Mouse (Mus musculus): ENCODE results near the gene Fgf11. TPM values are rescaled to one million over a fixed set of nuclear protein-coding genes. Genes with fewer than 3 reads are reported as not detected.

The Fgf11 gene
- polyA plus RNA-seq, 1 experiment from 2014 or later: 2.2 TPM

DNA sequence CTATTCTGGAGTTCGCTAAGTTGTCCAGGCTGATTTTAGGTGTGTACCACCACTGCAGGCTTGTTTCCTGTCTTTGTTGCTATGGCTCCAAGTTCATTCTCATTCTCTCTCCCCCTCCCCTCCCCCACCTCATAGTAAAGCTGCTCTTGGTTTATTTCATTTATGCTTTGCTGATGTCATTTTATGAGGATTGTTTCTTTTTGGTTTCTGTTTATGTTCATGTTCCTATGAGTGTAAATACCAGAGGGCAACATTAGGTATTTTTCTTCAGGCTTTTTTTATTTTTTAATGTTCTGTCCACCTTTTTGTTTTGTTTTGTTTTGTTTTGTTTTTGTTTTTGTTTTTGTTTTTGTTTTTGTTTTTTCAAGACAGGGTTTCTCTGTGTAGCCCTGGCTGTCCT lies 39.8 kb downstream of the Fgf11 start, which contains the start of gene Slc35g3:
Slc35g3 (minus strand) TSS at position 101 of the 400 bp plus-strand sequence.
- Histone ChIP-seq H3K27me3 (no peaks in the 10 kb centered on the region), H3K9ac (no peak within 1 kb of the TSS), H3K36me3 (no peaks in the 10 kb centered on the region), H3K27ac (peak within 1 kb of the TSS; percentile 98; the same call in 1 of the 2 replicates), H3K9me3 (no peaks in the 10 kb centered on the region), H3K4me1 (peaks cover 24% of the 10 kb centered on the region), H3K4me3 (no peak within 1 kb of the TSS), H3K4me2 (replicated peaks) (no peak within 1 kb of the TSS)
- WGBS: 68% methylated on average over 1 of the region's 1 CpGs
- no peak for ATAC-seq (ENCODE audit: insufficient number of reproducible peaks, insufficient read depth, low FRiP score, low TSS enrichment)

DNA sequence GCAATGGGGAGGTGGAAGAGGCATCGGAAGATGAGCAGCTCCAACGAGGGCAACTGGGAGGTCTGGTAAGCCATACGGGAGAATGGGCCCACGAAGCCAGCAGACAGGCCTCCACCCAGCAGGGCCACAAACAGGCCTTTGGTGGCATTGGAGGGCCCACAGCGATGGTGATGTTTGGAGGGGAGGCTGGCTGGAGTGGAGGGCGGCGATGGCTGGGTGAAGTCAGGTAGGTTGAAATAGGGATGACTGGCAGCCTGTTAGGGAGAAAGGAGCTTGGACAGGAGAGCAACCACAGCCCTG lies 40.8 kb downstream of the Fgf11 start:
- Histone ChIP-seq H3K4me2 (replicated peaks) (no peak overlapping the region), H3K36me3 (no peaks in the 10 kb centered on the region), H3K4me3 (no peak overlapping the region), H3K27ac (peak overlapping the region; percentile 98; the same call in 1 of the 2 replicates), H3K4me1 (peaks cover 28% of the 10 kb centered on the region), H3K9me3 (no peaks in the 10 kb centered on the region), H3K27me3 (no peaks in the 10 kb centered on the region), H3K9ac (no peak overlapping the region)
- WGBS: 87% methylated on average over 7 of the region's 7 CpGs
- ATAC-seq (ENCODE audit: insufficient number of reproducible peaks, insufficient read depth, low FRiP score, low TSS enrichment): no peak

DNA sequence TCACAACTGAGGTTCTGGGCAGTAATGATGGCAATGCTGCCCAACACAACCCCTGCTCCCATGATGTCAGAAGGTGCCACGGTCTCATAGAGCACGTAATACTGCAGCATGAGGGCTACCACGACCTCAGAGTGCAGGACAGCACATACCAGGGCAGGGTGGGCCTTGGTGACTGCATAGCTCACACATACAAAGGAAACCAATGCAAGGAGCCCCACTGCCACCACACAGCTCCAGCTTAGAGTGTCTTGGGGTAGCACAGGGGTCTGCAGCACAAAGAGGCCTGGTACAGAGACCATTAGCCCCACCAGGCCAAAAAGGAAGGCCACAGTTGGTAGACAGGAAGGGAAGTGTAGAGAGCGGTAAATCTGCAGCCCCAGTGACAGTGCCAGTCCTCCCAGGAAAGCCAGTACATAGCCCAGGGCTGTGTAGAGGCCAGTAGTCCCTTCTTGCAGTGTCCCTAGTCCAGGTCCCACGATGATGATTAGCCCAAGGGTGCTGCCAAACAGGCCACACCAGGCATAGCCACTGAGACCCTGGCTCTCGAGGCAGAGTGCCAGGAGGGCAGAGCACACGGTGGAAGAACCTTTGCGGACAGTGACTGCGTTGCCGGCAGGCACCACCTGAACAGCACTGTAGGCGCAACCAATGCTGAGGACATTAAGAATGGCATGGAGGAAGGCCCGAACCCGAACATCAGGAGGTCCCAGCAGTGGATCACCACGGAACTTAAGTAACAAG lies 41.3 kb downstream of the Fgf11 start:
- H3K27me3 ChIP-seq: no peaks in the 10 kb centered on the region
- no peaks in the 10 kb centered on the region for H3K9me3 ChIP-seq
- no peaks in the 10 kb centered on the region for H3K36me3 ChIP-seq
- WGBS: 78% methylated on average over 14 of the region's 14 CpGs
- 0 out of 2 replicates have a peak overlapping the region, but pooled peaks have one; percentile 13 for H3K4me3 ChIP-seq
- H3K4me1 ChIP-seq: peaks cover 33% of the 10 kb centered on the region
- H3K9ac ChIP-seq: peak overlapping the region; percentile 39
- no peak for ATAC-seq (ENCODE audit: insufficient number of reproducible peaks, insufficient read depth, low FRiP score, low TSS enrichment)
- H3K27ac ChIP-seq: peak overlapping the region; percentile 98
- H3K4me2 ChIP-seq (replicated peaks): peak overlapping the region; percentile 66

DNA sequence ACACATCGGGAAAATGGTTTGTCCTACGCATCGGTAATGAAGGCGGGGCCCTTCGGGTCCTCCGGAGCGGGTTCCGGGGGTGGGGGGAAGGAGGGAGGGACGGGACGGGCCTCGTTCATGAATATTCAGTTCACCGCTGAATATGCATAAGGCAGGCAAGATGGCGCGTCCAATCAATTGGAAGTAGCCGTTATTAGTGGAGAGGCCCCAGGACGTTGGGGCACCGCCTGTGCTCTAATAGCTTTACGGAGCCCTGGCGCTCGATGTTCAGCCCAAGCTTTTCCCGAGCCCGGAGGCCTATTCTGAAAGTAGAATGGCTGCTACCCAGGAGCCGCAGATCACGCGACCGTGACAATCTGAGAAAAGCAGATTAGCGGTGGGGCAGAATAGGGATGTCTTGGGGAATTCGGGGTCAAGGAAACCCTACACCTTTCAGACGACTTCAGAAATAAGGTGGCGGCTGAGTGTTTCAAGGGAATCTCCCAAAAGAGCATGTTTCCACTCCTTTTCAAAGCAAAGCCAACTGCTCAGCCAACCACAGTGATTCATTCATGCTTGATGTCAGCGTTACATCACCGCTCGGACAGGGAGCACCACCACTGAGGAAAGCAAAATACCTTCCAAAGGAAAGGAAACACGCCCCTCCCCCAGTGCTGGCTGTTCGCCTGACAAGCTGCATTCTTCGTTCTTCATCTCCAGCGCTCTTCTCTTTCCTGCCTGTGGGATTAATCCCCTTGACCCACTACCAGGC lies 42.5 kb downstream of the Fgf11 start:
- ATAC-seq (ENCODE audit: insufficient number of reproducible peaks, insufficient read depth, low FRiP score, low TSS enrichment): peak; percentile 82
- peak overlapping the region; percentile 69 for H3K4me3 ChIP-seq
- WGBS: under 1% methylated on average over 37 of the region's 37 CpGs
- H3K4me2 ChIP-seq (replicated peaks): peak overlapping the region; percentile 66
- H3K27me3 ChIP-seq: no peaks in the 10 kb centered on the region
- no peaks in the 10 kb centered on the region for H3K9me3 ChIP-seq
- H3K9ac ChIP-seq: peak overlapping the region; percentile 39
- H3K4me1 ChIP-seq: peaks cover 38% of the 10 kb centered on the region
- no peaks in the 10 kb centered on the region for H3K36me3 ChIP-seq
- peak overlapping the region; percentile 98 for H3K27ac ChIP-seq

DNA sequence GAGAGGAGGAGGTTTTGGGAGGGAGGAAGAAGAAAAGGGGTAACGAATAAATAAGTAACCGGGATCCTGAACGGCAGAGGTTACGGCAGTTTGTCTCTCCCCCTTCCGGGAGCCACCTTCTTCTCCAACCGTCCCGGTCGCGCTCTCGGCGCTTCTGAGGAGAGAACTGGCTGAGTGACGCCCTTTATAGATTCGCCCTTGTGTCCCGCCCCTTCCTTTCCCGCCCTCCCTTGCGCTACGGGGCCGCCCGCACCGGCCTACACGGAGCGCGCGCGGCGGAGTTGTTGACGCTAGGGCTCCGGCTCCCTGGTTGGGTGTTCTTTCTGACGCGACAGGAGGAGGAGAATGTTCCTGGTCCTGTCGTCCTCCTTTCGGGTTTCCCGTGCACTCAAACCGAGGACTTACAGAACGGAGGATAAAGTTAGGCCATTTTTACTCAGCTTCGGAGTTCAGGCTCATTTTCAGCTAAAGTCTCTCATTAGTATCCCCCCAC lies 43.1 kb downstream of the Fgf11 start, which contains the start of gene Polr2a:
Polr2a (minus strand) TSS at position 160 of the 493 bp plus-strand sequence.
- Histone ChIP-seq H3K4me1 (peaks cover 39% of the 10 kb centered on the region), H3K9ac (peak within 1 kb of the TSS; percentile 76), H3K4me3 (peak within 1 kb of the TSS; percentile 69)

DNA sequence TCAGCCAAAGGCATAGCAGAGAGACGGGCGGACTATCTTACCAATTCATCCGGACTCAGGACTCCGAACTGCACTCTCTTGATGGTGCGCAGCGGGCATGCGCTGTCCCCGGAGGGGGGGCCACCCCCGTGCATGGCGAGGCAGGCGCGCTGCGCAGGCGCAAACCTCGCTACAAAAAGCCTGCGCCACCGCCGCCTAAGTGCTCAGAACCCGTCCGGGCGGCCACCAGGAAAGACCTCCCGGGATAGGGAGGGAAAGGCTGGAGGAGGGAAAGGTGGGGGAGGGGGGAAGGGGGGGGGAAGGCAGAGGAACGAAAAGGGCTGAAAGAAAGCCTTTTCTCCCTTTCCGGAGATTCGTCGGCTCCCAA lies 43.6 kb downstream of the Fgf11 start:
- ATAC-seq (ENCODE audit: insufficient number of reproducible peaks, insufficient read depth, low FRiP score, low TSS enrichment): peak; percentile 77
- WGBS: under 1% methylated on average over 26 of the region's 26 CpGs
- H3K4me3 ChIP-seq: peak overlapping the region; percentile 69

More for the DNA sequence above, 43.1 kb downstream of the Fgf11 start, which contains the start of gene Polr2a:
- Histone ChIP-seq H3K4me2 (replicated peaks) (peak within 1 kb of the TSS; percentile 75), H3K36me3 (no peaks in the 10 kb centered on the region), H3K27me3 (no peaks in the 10 kb centered on the region), H3K9me3 (no peaks in the 10 kb centered on the region), H3K27ac (peak within 1 kb of the TSS; percentile 98)
- ATAC-seq (ENCODE audit: insufficient number of reproducible peaks, insufficient read depth, low FRiP score, low TSS enrichment): peak; percentile 93
- 0% methylated on average over 36 of the region's 36 CpGs for WGBS

DNA sequence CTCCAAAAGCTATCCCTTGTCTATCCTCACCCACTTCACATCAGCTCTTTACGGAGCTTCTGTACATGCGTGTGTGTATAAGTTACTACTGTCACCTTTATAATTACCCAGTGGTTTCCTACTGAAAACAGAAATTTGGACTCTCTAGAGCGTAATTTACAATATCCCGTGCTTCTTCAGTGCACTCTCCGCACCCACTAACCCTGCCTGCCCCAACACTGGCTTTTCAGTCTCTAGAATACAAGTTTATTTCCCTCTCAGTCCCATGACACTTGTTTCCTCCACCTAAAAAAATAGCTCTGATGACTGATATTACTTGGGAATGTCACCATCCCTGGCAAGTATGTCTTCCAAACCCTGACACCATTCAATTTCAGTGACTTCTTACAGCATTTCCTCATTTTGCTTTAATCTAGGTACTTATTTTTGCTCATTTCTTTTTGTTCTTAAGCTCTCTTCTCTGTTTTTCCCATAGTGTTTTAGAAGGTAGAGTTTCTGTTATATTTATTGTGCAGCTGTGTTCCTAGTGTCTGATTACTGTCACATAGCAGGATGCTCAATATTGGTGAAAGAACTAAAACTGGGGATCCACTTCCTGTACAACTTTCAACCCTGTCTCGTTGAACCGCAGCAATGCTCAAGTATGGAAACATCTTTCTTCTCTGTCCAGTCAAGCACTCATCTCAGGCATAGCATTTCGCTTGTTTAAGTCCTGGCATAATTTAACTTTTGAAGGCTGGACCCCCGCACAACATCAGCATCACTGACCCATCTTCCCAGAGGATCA lies 44.2 kb downstream of the Fgf11 start:
- no peak for ATAC-seq (ENCODE audit: insufficient number of reproducible peaks, insufficient read depth, low FRiP score, low TSS enrichment)
- 43% methylated on average over 9 of the region's 9 CpGs for WGBS
- peaks cover 43% of the 10 kb centered on the region for H3K4me1 ChIP-seq
- H3K27ac ChIP-seq: peak overlapping the region; percentile 98
- H3K4me2 ChIP-seq (replicated peaks): peak overlapping the region; percentile 75
- no peaks in the 10 kb centered on the region for H3K9me3 ChIP-seq
- no peaks in the 10 kb centered on the region for H3K27me3 ChIP-seq
- peak overlapping the region; percentile 76 for H3K9ac ChIP-seq
- peak overlapping the region; percentile 69 for H3K4me3 ChIP-seq
- H3K36me3 ChIP-seq: no peaks in the 10 kb centered on the region

More for the DNA sequence above, 43.6 kb downstream of the Fgf11 start:
- H3K27ac ChIP-seq: peak overlapping the region; percentile 98
- no peaks in the 10 kb centered on the region for H3K9me3 ChIP-seq
- H3K4me2 ChIP-seq (replicated peaks): peak overlapping the region; percentile 75
- no peaks in the 10 kb centered on the region for H3K36me3 ChIP-seq
- no peaks in the 10 kb centered on the region for H3K27me3 ChIP-seq
- peak overlapping the region; percentile 76 for H3K9ac ChIP-seq
- peaks cover 41% of the 10 kb centered on the region for H3K4me1 ChIP-seq

DNA sequence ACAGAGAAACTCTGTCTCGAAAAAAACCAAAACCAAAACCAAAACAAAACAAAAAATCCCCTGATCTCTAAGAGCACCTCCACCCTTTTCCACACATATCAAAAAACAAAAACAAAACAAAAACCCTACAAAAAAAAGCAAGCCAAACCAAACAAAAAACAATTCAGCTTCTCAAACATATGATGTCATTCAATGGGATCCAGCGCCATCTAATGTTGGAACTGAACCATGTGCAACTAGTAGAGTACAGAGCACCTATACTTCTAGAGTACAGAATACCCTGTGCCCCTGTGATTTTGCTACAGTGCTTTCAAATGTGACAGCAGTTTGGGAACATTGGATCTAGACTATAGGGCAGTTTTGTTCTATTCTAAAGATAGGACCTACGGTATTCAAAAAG lies 47.0 kb downstream of the Fgf11 start:
- peak overlapping the region; percentile 75; the same call in 1 of the 2 replicates for H3K4me2 ChIP-seq (replicated peaks)
- 66% methylated on average over 3 of the region's 3 CpGs for WGBS
- peaks cover 33% of the 10 kb centered on the region for H3K4me1 ChIP-seq
- no peaks in the 10 kb centered on the region for H3K9me3 ChIP-seq
- no peak for ATAC-seq (ENCODE audit: insufficient number of reproducible peaks, insufficient read depth, low FRiP score, low TSS enrichment)
- no peaks in the 10 kb centered on the region for H3K36me3 ChIP-seq
- no peak overlapping the region for H3K4me3 ChIP-seq
- H3K27me3 ChIP-seq: no peaks in the 10 kb centered on the region
- H3K9ac ChIP-seq: no peak overlapping the region
- H3K27ac ChIP-seq: no peak overlapping the region

DNA sequence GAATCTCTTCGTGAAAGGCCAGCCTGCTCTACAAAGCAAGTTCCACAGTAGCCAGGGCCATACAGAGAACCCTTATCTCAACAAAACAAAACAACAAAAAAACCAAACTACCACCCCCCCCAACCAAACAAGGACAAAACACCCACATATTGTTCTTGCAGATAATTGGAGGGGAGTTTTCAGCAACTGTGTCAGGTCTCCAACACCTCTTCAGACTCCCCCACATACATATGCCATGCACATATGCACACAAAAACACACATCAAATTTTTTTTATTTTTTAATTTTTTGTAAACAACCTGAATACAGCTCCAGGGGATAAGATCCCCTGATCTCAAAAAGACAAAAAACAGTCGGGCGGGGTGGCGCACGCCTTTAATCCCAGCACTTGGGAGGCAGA lies 47.4 kb downstream of the Fgf11 start:
- no peak overlapping the region for H3K4me2 ChIP-seq (replicated peaks)
- H3K4me3 ChIP-seq: no peak overlapping the region
- H3K9me3 ChIP-seq: no peaks in the 10 kb centered on the region
- ATAC-seq (ENCODE audit: insufficient number of reproducible peaks, insufficient read depth, low FRiP score, low TSS enrichment): no peak
- no peak overlapping the region for H3K27ac ChIP-seq
- no peaks in the 10 kb centered on the region for H3K36me3 ChIP-seq
- H3K4me1 ChIP-seq: peaks cover 30% of the 10 kb centered on the region
- H3K27me3 ChIP-seq: no peaks in the 10 kb centered on the region
- WGBS: 89% methylated on average over 5 of the region's 5 CpGs
- H3K9ac ChIP-seq: no peak overlapping the region

DNA sequence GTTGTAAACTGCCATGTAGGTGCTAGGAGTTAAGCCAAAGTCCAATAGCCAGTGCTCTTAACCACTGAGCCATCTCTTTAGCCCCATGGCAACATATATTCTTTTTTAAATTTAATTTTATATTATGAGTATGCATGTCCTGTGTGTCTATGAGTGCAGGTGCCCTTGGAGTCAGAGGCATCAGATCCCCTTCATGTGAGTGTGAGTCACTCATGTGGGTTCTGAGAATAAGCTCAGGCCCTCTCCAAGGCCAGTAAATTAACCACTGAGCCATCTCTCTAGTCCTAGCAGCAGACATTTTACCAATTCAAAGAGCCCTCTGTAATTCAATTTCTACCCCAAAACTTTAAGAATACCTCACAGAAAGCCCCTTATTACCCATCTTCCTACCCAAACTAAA lies 49.0 kb downstream of the Fgf11 start:
- Histone ChIP-seq H3K9ac (no peak overlapping the region), H3K36me3 (peaks cover 6% of the 10 kb centered on the region), H3K4me1 (peaks cover 30% of the 10 kb centered on the region), H3K27ac (no peak overlapping the region), H3K4me3 (no peak overlapping the region), H3K4me2 (replicated peaks) (no peak overlapping the region), H3K27me3 (no peaks in the 10 kb centered on the region), H3K9me3 (no peaks in the 10 kb centered on the region)
- no peak for ATAC-seq (ENCODE audit: insufficient number of reproducible peaks, insufficient read depth, low FRiP score, low TSS enrichment)

DNA sequence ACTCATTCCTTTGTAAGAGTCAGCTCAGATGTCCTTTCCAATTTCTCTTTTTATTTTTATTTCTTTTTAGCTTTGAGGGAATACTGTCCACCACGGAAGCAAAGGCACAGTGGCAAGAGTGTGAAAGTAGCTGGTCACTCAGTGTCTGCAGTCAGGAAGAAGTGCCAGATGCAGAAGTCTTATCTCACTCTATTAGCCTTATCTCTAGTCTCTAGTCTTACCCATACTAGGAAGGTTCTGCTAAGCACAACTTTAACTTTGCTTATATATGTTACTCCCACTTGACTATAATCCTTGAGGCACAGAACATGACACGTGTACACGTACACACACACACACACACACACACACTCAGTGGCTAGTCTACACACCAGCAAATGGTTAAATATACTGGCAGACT lies 50.0 kb downstream of the Fgf11 start:
- Histone ChIP-seq H3K9me3 (no peaks in the 10 kb centered on the region), H3K9ac (no peak overlapping the region), H3K4me1 (peaks cover 22% of the 10 kb centered on the region), H3K4me2 (replicated peaks) (no peak overlapping the region), H3K27me3 (no peaks in the 10 kb centered on the region), H3K4me3 (no peak overlapping the region), H3K36me3 (peaks cover 15% of the 10 kb centered on the region), H3K27ac (no peak overlapping the region)
- WGBS: 78% methylated on average over 3 of the region's 3 CpGs
- ATAC-seq (ENCODE audit: insufficient number of reproducible peaks, insufficient read depth, low FRiP score, low TSS enrichment): no peak
